Mouse (Mus musculus) heart, adult 8-10 months (tissue): ENCODE data around the gene Bcas3. TPM values are rescaled to one million over a fixed set of nuclear protein-coding genes. Genes with fewer than 3 reads are reported as not detected.

Experiments
- DNase-seq: peaks from one replicate; pipeline ENCODE4 v3.0.0; 2022; ENCODE audit warnings: low spot score
- total RNA-seq, 4 experiments: library from RNA; stranded (reverse); gene quantifications; 2 replicates each; pipeline ENCODE4 v1.2.4; 2022

Gene Bcas3
- total RNA-seq, 4 experiments from 2014 or later: 35.3 to 44.4 (median 42.9) TPM

DNA sequence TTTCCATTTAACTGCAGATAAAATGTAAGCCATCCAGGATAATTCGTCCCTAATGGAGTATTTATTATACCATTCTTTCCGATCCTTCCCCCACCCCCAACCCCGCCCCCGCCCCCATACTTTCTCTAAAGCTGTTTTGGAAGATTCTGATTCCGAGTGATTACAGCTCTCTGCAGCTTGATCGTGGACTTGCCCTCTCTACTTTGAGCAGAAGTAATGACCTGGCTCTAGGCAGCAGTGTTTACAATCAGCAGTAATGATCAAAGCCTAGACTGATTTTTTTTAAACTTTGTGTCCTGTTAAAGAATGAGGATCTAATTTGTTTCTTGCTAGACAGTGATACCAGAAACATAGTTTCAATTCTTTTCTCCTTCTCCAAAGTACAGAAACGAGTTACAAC lies 314.2 kb downstream of the Bcas3 start:
- DNase-seq: no peak

DNA sequence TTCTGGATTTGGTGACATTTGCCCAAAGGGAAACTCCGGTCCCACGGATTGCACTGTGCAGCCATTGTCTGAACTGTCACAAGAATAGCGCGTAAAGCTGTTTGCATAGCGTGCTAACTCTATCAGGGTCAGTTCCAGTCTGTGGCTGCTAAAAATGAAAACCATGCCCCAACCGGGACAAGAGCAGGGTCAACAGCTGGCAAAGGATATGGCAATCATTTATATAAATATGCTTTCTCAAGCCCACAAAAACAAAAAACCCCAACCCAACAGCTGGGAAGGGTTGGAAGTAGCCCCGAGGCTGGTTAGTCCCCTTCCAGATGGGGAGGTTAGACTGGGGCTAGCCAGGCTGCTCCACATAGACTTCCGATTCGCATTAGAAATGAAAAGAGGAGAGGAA lies 314.8 kb downstream of the Bcas3 start:
- no peak for DNase-seq

DNA sequence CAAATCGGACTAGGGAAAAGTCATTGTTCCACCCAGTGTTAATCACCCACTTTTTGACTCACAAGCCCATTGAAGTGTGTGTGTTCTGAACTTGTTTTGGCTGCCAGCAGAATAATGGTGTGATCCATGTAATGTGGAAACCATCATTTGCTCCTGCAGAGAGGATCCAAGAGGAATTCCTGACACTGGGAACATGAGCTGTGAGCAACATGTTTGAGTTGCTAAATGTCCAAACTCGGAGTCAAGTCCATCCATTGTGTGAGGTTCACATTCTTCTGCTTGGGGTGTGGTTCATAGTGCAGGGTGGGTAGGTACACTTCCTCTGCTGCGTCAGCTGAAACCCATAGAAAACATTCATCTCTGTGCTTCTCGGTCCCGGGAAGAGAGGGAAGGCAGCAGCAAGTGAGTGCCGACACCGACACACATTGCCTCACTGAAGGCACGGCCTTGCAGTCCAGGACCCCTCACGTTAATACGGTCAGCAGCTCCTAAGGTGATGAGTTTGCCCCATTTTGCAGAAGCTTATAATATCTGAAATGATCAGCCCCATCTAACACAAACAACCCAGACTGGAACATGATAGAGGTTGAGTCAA lies 320.0 kb downstream of the Bcas3 start:
- DNase-seq: no peak

GRCm38 (mm10) chr11:85675244-85675643 lies 322.3 kb downstream of the Bcas3 start:
- no peak for DNase-seq

DNA sequence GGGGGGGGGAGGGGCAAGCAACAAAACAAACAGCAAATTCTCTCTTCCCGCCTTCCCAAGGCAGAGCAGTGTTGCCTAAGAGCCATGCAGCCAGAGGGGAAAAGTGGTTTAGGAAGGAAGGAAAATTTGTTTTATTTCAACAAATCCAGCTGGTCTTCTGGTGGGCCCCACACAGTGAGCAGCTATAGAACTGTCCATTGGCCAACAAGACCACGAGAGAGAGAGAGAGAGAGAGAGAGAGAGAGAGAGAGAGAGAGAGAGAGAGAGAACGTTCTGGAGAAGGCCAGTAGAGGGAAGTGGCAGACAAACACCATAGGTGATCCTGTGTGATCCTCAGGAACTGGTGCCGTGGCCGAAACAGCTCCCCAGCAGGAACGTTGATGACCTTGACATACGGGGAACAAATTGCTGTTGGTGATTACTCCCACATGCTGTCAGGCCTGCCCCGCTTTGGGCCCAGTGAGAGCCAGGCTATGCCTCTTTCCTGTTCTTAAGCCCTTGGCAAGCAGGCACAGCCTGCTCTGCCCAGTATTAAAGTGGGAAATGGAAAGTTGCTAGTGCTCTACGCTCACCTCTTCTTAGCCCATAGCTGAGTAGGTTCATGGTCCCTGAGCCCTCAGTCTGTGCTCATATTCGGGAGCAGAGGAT lies 323.5 kb downstream of the Bcas3 start:
- DNase-seq: no peak

- no peak for DNase-seq
Measured at GRCm38 (mm10) chr11:85678666-85679065, 325.7 kb downstream of the Bcas3 start.

DNA sequence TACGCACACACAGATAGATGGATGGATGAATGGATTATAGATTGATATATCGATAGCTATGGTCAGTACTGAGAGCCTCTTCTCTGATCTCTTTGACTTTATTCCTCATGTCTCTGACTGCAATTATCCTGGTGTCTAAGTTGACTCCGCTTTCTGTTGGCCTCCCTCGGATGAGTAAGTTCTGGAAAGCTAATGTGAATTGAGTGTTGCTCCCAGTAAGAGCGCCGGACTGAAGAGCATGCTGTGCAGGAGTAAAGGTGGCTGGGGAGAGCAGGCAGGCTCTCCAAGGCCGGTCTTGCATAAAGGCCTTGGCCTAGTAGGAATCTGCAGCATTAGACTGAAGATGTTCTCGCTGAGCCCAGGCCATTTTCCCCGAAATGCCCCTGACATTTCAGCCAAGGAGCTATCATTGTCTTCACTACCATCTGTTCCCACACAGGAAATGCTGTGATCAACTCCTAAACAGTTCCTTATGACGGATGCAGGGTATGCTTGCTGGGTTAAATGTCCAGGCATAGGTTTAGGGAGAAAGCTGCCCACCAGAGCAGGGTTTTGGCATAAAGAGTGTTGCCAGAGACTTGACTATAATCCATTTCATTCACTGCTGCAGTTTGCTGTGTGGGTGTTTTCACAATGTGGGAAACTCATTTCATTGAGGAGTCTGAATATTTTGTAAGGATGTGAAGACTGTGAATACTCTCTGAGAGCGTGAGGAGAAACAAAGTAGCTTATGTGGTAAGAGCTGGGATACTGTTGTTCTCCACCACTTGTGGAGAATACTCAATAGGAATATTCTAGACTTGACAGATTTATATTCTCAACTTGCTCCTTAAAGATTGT lies 328.8 kb downstream of the Bcas3 start:
- no peak for DNase-seq

- no peak for DNase-seq
Measured at GRCm38 (mm10) chr11:85684981-85685380, 332.0 kb downstream of the Bcas3 start.

GRCm38 (mm10) chr11:85687816-85688439 lies 335.0 kb downstream of the Bcas3 start:
- no peak for DNase-seq

- DNase-seq: no peak
Measured at GRCm38 (mm10) chr11:85688440-85688838, 335.5 kb downstream of the Bcas3 start.

DNA sequence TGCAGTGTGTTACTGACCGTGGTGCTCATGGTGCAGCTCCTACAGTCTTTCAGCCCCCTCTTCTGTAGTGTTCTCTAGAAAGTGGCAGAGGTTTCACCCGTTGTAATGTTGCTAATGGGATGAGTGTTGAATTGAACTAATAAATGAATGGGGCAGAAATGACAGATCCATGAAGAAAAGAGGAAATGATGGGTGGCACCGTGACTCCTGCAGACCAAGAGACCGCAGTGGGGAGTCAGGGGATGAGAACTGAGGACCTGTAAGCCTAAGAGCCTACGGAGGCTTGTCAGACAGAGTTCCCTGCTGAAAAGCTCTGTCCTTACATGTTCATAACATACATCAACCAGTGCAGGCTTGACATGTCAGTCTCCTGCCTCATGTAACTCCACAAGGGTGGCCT lies 336.3 kb downstream of the Bcas3 start:
- DNase-seq: no peak

DNA sequence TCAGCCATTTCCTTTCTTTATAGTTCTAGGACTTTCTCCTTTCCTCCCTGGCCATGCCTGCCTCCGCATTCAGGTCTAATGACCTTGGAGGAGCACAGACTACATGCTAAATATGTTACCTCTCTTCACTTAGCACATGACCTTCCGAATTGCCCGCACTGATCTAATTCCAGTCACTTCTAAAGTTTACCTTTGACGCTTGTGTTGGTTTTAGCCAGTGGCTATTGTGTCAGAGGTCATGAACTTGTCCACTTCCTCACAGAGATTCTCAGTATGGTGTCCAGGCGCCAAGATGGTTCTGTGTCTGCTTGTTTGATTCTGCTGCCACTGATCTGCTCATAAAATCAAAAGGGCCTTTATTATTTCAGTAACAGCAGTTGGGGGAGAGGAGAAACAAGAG lies 338.3 kb downstream of the Bcas3 start:
- DNase-seq: no peak

- DNase-seq: no peak
Measured at GRCm38 (mm10) chr11:85695614-85696263, 342.8 kb downstream of the Bcas3 start.

GRCm38 (mm10) chr11:85696491-85697398 lies 343.8 kb downstream of the Bcas3 start:
- DNase-seq: no peak

DNA sequence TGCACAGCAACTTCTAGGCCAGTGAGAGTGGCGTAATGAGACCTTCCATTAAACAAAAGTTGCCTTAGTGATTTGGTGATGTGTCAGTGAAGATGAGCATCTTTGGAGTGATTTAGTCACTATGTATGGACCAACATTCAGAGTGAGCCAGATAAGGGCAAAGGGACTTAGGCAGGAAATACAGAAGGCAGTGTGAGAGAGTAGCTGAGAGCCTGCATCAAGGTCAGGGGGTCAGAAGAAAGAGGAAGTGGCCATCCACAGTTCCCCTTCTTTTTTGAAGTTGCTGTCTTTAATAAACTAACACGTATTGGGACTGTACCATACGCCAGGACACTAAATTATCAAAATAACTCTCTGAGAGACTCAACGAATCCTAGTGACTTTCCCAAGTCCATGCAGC lies 344.5 kb downstream of the Bcas3 start:
- no peak for DNase-seq

- no peak for DNase-seq
Measured at GRCm38 (mm10) chr11:85698242-85698641, 345.3 kb downstream of the Bcas3 start.

GRCm38 (mm10) chr11:85704062-85704748 lies 351.2 kb downstream of the Bcas3 start:
- no peak for DNase-seq

DNA sequence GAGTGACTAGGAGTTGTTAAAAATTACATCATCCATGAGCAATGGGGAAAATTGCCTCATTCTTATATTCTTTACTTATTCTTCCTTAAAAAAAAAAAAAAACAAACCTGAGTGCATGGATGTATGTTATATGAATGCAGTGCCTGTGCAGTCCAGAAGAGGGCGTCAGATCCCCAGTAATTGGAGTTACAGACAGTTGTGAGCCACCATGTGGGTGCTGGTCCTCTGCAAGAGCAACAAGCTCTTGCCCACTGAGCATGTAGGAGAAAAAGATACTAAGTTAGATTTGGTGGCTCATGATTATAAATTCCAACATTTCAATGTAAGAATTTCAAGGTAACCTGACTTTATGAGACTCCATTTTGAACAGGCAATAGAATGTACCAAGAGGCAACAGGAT lies 353.7 kb downstream of the Bcas3 start:
- no peak for DNase-seq

DNA sequence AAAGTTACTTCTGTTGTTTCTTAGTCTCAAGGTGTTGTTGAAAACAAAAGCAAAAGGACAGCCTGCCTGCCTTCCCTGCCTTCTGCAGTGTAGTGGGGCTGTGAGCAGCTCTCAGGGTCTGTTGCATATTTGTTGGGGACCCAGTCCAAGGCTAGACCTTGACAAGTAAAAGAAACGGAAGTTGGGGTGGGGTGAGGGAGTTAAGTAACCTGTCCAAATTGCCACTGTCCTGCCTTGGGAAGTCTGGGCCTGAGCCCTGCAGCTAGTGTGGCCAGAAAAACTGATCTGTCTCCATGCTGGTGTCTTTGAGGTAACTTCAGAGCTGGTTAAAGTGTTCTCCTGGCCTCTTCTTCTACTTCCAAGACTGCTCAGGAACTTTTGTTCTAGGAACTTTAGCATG lies 354.5 kb downstream of the Bcas3 start:
- DNase-seq: no peak

- no peak for DNase-seq
Measured at GRCm38 (mm10) chr11:85709147-85709546, 356.2 kb downstream of the Bcas3 start.
